39 mouse cellular contexts compared by ENCODE assay signal in the genomic region with DNA sequence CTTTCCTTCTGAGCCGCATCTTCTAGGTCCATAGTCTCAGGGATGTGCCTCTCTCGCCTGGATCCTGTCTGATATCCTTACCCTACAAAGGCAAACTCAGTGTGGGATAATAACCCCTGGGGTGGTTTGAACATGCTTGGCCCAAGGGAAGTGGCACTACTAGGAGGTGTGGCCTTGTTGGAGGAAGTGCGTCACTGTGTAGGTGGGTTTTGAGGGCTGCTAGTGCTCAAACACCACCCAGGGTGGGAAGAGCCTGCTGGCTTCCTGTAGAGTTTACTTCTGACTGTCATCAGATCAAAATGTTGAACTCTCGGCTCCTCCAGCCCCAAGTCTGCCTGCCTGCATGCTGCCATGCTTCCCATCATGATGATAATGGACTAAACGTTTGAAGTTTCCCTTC. TPM values are rescaled to one million over a fixed set of nuclear protein-coding genes. Genes with fewer than 3 reads are reported as not detected.
"Had no signal": no experiment of that assay in that cellular context is flagged by ENCODE, and none has a peak within 500 bp of the region (broad histone marks: within the 10 kb centered on the region; RNA-seq: fewer than 3 reads in every experiment).

No protein-coding gene starts in this region.

- H3K9ac ChIP-seq: heart, embryonic 13.5 days; heart, embryonic 15.5 days; hindbrain, embryonic 12.5 days; hindbrain, embryonic 14.5 days; intestine, embryonic 15.5 days; limb, embryonic 12.5 days; liver, embryonic 13.5 days; liver, embryonic 15.5 days had no signal

- H3K27me3 ChIP-seq: heart, embryonic 13.5 days; heart, embryonic 15.5 days; hindbrain, embryonic 12.5 days; intestine, embryonic 15.5 days; limb, embryonic 12.5 days; liver, embryonic 13.5 days; liver, embryonic 15.5 days had no signal

- H3K27ac ChIP-seq: heart, embryonic 13.5 days; heart, embryonic 15.5 days; hindbrain, embryonic 10.5 days; hindbrain, embryonic 12.5 days; hindbrain, embryonic 14.5 days; intestine, embryonic 15.5 days; layer of hippocampus, adult 2 months; left cerebral cortex, adult 2 months; limb, embryonic 10.5 days; limb, embryonic 12.5 days; liver, embryonic 13.5 days; liver, embryonic 15.5 days had no signal

- H3K4me3 ChIP-seq: heart, embryonic 13.5 days; heart, embryonic 15.5 days; hindbrain, embryonic 10.5 days; hindbrain, embryonic 12.5 days; intestine, embryonic 15.5 days; layer of hippocampus, adult 2 months; left cerebral cortex, adult 2 months; limb, embryonic 10.5 days; limb, embryonic 12.5 days; liver, embryonic 13.5 days; liver, embryonic 15.5 days had no signal

- H3K36me3 ChIP-seq: heart, embryonic 13.5 days; heart, embryonic 15.5 days; hindbrain, embryonic 10.5 days; hindbrain, embryonic 12.5 days; intestine, embryonic 15.5 days; limb, embryonic 10.5 days; limb, embryonic 12.5 days; liver, embryonic 13.5 days; liver, embryonic 15.5 days had no signal

- H3K9me3 ChIP-seq: heart, embryonic 13.5 days; heart, embryonic 15.5 days; hindbrain, embryonic 10.5 days; hindbrain, embryonic 12.5 days; intestine, embryonic 15.5 days; limb, embryonic 10.5 days; limb, embryonic 12.5 days; liver, embryonic 13.5 days; liver, embryonic 15.5 days had no signal

- H3K4me1 ChIP-seq: heart, embryonic 15.5 days; intestine, embryonic 15.5 days; liver, embryonic 13.5 days; liver, embryonic 15.5 days had no signal

- DNase-seq: gastrocnemius, postnatal 14 days; gastrocnemius, postnatal 36 days; heart, adult 18-20 months; heart, postnatal 4 days; kidney, adult 18-20 months; kidney, adult 8-10 months; kidney, postnatal 10 days; kidney, postnatal 25 days; kidney, postnatal 4 days; liver; liver, embryonic 13.5 days had no signal

RNA-seq across cellular contexts. Expression of gene Cldn24, which starts 49.0 kb away (rescaled TPM):
- total RNA-seq: gastrocnemius, adult 18-20 months; gastrocnemius, adult 8-10 months; gastrocnemius, postnatal 14 days; gastrocnemius, postnatal 36 days; heart, adult 18-20 months; heart, adult 8-10 months; heart, postnatal 25 days; heart, postnatal 4 days; layer of hippocampus, adult 2 months; layer of hippocampus, postnatal 10 days; layer of hippocampus, postnatal 25 days; left cerebral cortex, adult 2 months; left cerebral cortex, postnatal 14 days had no signal
- polyA plus RNA-seq: gonadal fat pad, adult 2 months; heart, embryonic 11.5 days; heart, embryonic 13.5 days; heart, embryonic 15.5 days; heart, postnatal 0 days; hindbrain, embryonic 10.5 days; hindbrain, embryonic 14.5 days; hindbrain, embryonic 16.5 days; inflammation-experienced regulatory T-cells, adult 6 months; intestine, embryonic 15.5 days; intestine, postnatal 0 days; kidney, embryonic 14.5 days; kidney, embryonic 16.5 days; limb, embryonic 10.5 days; limb, embryonic 12.5 days; limb, embryonic 14.5 days; liver, embryonic 11.5 days; liver, embryonic 13.5 days; liver, embryonic 15.5 days had no signal

RNA-seq across cellular contexts. Expression of gene Cldn22, which starts 51.3 kb away (rescaled TPM):
- total RNA-seq: heart, adult 8-10 months; heart, postnatal 25 days; heart, postnatal 4 days had no signal
- polyA plus RNA-seq: heart, embryonic 11.5 days; heart, embryonic 13.5 days; heart, embryonic 15.5 days; heart, postnatal 0 days; hindbrain, embryonic 10.5 days; hindbrain, embryonic 12.5 days; hindbrain, embryonic 14.5 days; hindbrain, embryonic 16.5 days; inflammation-experienced regulatory T-cells, adult 6 months; intestine, embryonic 15.5 days; intestine, postnatal 0 days; kidney, embryonic 14.5 days; kidney, embryonic 16.5 days; limb, embryonic 10.5 days; limb, embryonic 12.5 days; liver, embryonic 11.5 days; liver, embryonic 13.5 days; liver, embryonic 15.5 days had no signal
